Mouse (Mus musculus) embryonic facial prominence, embryonic 11.5 days (tissue): ENCODE data around the gene Ap4m1. TPM values are rescaled to one million over a fixed set of nuclear protein-coding genes. Genes with fewer than 3 reads are reported as not detected.
A peak's percentile ranks its signal among the peaks of the same experiment; 100 is the strongest.
"Not testable (repeated sequence)": the region's sequence is repeated elsewhere in the genome, so short reads cannot be mapped to it uniquely, and the experiment has no call there.

ENCODE experiments used
- ATAC-seq: fragments of 200-750 bp; cut with Nextera tagmentation; replicated peaks from 2 replicates; pipeline ENCODE4 v1.8.0; 2017; ENCODE audit warnings: low read depth; ENCODE audit not compliant: insufficient number of reproducible peaks, low FRiP score, low TSS enrichment
- DNase-seq: peaks from one replicate; pipeline ENCODE4 v3.0.0-alpha.2; 2015; ENCODE audit warnings: low spot score
- H3K27ac ChIP-seq: fragments of 300-500 bp; sonication (generic); replicated peaks from 2 replicates; pipeline ENCODE4 v1.5.1; 2014; ENCODE audit warnings: mild to moderate bottlenecking, low read depth, low read length, control low read depth
- H3K27me3 ChIP-seq: fragments of 300-500 bp; sonication (generic); 2 replicates; pipeline ENCODE4 v1.6.1; 2014; ENCODE audit warnings: mild to moderate bottlenecking, low read length, moderate library complexity, mixed read lengths; ENCODE audit not compliant: control insufficient read depth, insufficient read depth
- H3K36me3 ChIP-seq: fragments of 300-500 bp; sonication (generic); replicated peaks from 2 replicates; pipeline ENCODE4 v1.6.1; 2014; ENCODE audit warnings: low read depth, mild to moderate bottlenecking, low read length, moderate library complexity, mixed read lengths; ENCODE audit not compliant: control insufficient read depth, insufficient read depth
- H3K4me1 ChIP-seq: fragments of 300-500 bp; sonication (generic); 2 replicates; pipeline ENCODE4 v1.6.1; 2014; ENCODE audit warnings: low read length, mixed read lengths; ENCODE audit not compliant: control insufficient read depth, insufficient read depth
- H3K4me2 ChIP-seq: fragments of 300-500 bp; sonication (generic); 2 replicates; pipeline ENCODE4 v1.6.1; 2014; ENCODE audit warnings: low read depth, mild to moderate bottlenecking, control low read depth, low read length, moderate library complexity
- H3K4me3 ChIP-seq: fragments of 300-500 bp; sonication (generic); 2 replicates; pipeline ENCODE4 v1.5.1; 2014; ENCODE audit warnings: low read depth, low read length, control low read depth
- H3K9ac ChIP-seq: fragments of 300-500 bp; sonication (generic); replicated peaks from 2 replicates; pipeline ENCODE4 v1.6.1; 2014; ENCODE audit warnings: mild to moderate bottlenecking, control low read depth, low read length
- H3K9me3 ChIP-seq: fragments of 300-500 bp; sonication (generic); replicated peaks from 2 replicates; pipeline ENCODE4 v1.6.1; 2016; ENCODE audit warnings: mild to moderate bottlenecking, low read length, inconsistent platforms, mixed read lengths; ENCODE audit not compliant: control insufficient read depth
- WGBS: fragments of 180-500 bp; shearing (Covaris S2); extraction: QIAGEN DNeasy Blood & Tissue Kit; methylation state at CpG from one replicate; pipeline ENCODE4 v1.1.7; 2014; 5-methylcytosine and 5-hydroxymethylcytosine counted together
- polyA plus RNA-seq: library from polyadenylated mRNA; unstranded; fragments of >200 nt; fragmentation: Nextera tagmentation; extraction: Ambion mirVana; gene quantifications from 2 replicates; pipeline ENCODE4 v1.2.1, GENCODE M21; 2014

Gene Ap4m1
- polyA plus RNA-seq, 1 experiment from 2014 or later = 19.7 TPM

- Histone ChIP-seq H3K4me2 (no peak overlapping the region), H3K27ac (no peak overlapping the region), H3K4me3 (no peak overlapping the region), H3K9me3 (no peaks in the 10 kb centered on the region), H3K4me1 (no peaks in the 10 kb centered on the region), H3K36me3 (no peaks in the 10 kb centered on the region), H3K9ac (no peak overlapping the region), H3K27me3 (no peaks in the 10 kb centered on the region)
- 82% methylated on average over 1 of the region's 1 CpGs for WGBS
- DNase-seq = no peak
- no peak for ATAC-seq
Measured at GRCm38 (mm10) chr5:138207253-138207652, 35.5 kb downstream of the Ap4m1 start.

DNA sequence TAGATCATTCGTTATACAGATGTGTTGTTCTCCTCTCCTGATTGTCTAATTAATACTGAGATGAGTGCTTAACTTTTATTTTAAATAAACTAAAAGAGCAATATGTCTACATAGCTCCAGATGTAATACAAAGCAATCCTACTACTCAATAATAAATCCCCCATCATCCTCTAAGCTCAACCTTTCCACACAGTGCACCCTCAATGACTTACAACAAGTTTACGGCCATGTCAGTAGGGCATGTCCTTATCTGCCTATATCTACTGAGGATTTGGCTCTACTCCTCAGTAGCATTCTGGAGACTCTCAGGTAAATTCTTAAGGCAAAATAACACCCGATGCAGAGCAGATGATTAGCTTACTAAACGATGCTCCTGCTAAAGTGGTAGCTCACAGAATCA lies 36.1 kb downstream of the Ap4m1 start:
- Histone ChIP-seq H3K4me1 (no peaks in the 10 kb centered on the region), H3K9me3 (no peaks in the 10 kb centered on the region), H3K4me2 (no peak overlapping the region), H3K27ac (no peak overlapping the region), H3K36me3 (no peaks in the 10 kb centered on the region), H3K4me3 (no peak overlapping the region), H3K9ac (no peak overlapping the region), H3K27me3 (no peaks in the 10 kb centered on the region)
- 85% methylated on average over 4 of the region's 4 CpGs for WGBS
- no peak for ATAC-seq
- no peak for DNase-seq

DNA sequence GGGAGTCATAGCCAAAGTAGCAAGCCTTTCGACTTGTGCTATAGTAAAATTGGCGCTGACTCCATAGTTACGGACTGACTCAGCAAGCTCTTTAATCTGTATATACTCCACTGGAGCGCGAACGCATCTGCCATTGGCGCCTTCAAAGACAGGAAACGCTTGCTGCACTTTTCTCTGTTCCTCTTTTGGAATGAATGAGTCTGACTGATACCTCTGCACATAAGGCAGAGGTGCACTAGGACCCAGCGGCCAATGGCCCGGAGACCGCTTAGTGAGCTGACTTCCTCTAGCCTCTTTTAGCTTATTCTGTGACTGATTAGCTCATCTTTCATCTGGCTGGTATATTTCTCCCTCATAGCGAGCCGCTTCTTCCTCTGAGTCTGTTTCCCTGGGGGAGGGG lies 44.8 kb downstream of the Ap4m1 start:
- 93% methylated on average over 13 of the region's 13 CpGs for WGBS
- not testable (repeated sequence) for H3K4me1 ChIP-seq, H3K36me3 ChIP-seq, H3K27me3 ChIP-seq, DNase-seq, H3K4me2 ChIP-seq, H3K27ac ChIP-seq, H3K4me3 ChIP-seq, ATAC-seq, H3K9ac ChIP-seq, H3K9me3 ChIP-seq

- H3K4me1 ChIP-seq = no peaks in the 10 kb centered on the region
- no peaks in the 10 kb centered on the region for H3K9me3 ChIP-seq
- no peak for ATAC-seq
- WGBS = 68% methylated on average over 2 of the region's 2 CpGs
- H3K27ac ChIP-seq = no peak overlapping the region
- no peak overlapping the region for H3K4me2 ChIP-seq
- H3K9ac ChIP-seq = no peak overlapping the region
- no peaks in the 10 kb centered on the region for H3K27me3 ChIP-seq
- H3K4me3 ChIP-seq = no peak overlapping the region
- no peaks in the 10 kb centered on the region for H3K36me3 ChIP-seq
- DNase-seq = no peak
Measured at GRCm38 (mm10) chr5:138219864-138220263, 48.1 kb downstream of the Ap4m1 start.

DNA sequence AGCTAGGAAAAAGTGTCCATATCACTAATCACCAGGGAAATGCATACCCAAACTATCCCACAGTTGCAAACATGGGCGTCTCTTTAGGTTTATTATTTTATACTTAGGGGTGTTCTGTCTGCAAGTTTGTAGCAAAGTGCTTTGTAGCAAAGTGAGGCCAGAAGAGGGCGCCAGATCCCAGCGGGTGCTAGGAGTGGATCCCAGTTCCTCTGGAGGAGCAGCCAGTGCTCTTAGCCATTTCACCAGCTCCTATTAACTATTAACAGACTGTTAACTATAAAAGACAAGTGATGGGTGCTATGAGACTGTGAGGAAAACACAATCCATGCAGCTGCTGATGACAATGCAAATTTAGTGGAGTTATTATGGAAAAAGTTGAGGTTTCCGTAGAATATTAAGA lies 50.3 kb downstream of the Ap4m1 start:
- H3K4me1 ChIP-seq = no peaks in the 10 kb centered on the region
- no peaks in the 10 kb centered on the region for H3K27me3 ChIP-seq
- 23% methylated on average over 4 of the region's 4 CpGs for whole genome bisulfite sequencing
- H3K4me3 ChIP-seq = no peak overlapping the region
- ATAC-seq (no peak), DNase-seq (peak; percentile 76)
- H3K4me2 ChIP-seq = no peak overlapping the region
- H3K27ac ChIP-seq = no peak overlapping the region
- no peaks in the 10 kb centered on the region for H3K36me3 ChIP-seq
- H3K9ac ChIP-seq = no peak overlapping the region
- H3K9me3 ChIP-seq = no peaks in the 10 kb centered on the region

GRCm38 (mm10) chr5:138223287-138223686 lies 51.5 kb downstream of the Ap4m1 start:
- H3K4me1 ChIP-seq = no peaks in the 10 kb centered on the region
- no peaks in the 10 kb centered on the region for H3K36me3 ChIP-seq
- H3K27me3 ChIP-seq = no peaks in the 10 kb centered on the region
- no peak overlapping the region for H3K4me3 ChIP-seq
- H3K9ac ChIP-seq = no peak overlapping the region
- 60% methylated on average over 3 of the region's 3 CpGs for WGBS
- no peak for ATAC-seq
- H3K9me3 ChIP-seq = no peaks in the 10 kb centered on the region
- DNase-seq = no peak
- no peak overlapping the region for H3K27ac ChIP-seq
- no peak overlapping the region for H3K4me2 ChIP-seq

DNA sequence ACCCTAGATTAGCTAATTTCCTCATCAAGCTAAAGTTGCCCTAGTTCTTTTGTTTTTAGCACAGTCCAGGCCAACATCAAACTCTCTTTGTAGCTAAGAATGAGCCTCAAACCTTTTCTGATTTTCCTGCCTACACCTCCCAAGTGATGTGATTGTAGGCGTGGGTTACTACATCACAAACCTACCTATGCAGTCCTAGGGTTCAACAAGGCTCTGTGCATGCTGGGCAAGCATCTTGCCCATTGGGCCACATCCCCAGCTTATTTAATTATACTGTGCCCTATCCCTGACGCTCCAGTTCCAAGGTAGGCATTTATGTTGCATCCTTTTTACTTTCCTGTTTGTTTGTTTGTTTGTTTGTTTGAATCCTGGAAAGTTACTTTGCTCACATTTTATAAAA lies 53.9 kb downstream of the Ap4m1 start, which contains the start of gene Nxpe5:
Nxpe5 (plus strand) TSS at position 199 of the 400 bp plus-strand sequence.
- Histone ChIP-seq H3K27ac (no peak within 1 kb of the TSS), H3K9me3 (no peaks in the 10 kb centered on the region), H3K4me3 (no peak within 1 kb of the TSS), H3K4me1 (no peaks in the 10 kb centered on the region), H3K9ac (no peak within 1 kb of the TSS), H3K27me3 (no peaks in the 10 kb centered on the region), H3K36me3 (no peaks in the 10 kb centered on the region), H3K4me2 (no peak within 1 kb of the TSS)
- WGBS = 59% methylated on average over 2 of the region's 2 CpGs
- DNase-seq (no peak), ATAC-seq (no peak)

GRCm38 (mm10) chr5:138226491-138226890 lies 54.7 kb downstream of the Ap4m1 start:
- no peak overlapping the region for H3K4me3 ChIP-seq
- H3K27ac ChIP-seq = no peak overlapping the region
- ATAC-seq (no peak), DNase-seq (no peak)
- no peak overlapping the region for H3K9ac ChIP-seq
- 77% methylated on average over 4 of the region's 4 CpGs for WGBS
- H3K4me1 ChIP-seq = no peaks in the 10 kb centered on the region
- H3K4me2 ChIP-seq = no peak overlapping the region
- H3K9me3 ChIP-seq = no peaks in the 10 kb centered on the region
- no peaks in the 10 kb centered on the region for H3K27me3 ChIP-seq
- H3K36me3 ChIP-seq = no peaks in the 10 kb centered on the region
